Mouse (Mus musculus): ENCODE data around the gene Cisd2. TPM values are rescaled to one million over a fixed set of nuclear protein-coding genes. Genes with fewer than 3 reads are reported as not detected.
A peak's percentile ranks its signal among the peaks of the same experiment; 100 is the strongest.

Cisd2 gene
- polyA plus RNA-seq, 1 experiment, result not detected

DNA sequence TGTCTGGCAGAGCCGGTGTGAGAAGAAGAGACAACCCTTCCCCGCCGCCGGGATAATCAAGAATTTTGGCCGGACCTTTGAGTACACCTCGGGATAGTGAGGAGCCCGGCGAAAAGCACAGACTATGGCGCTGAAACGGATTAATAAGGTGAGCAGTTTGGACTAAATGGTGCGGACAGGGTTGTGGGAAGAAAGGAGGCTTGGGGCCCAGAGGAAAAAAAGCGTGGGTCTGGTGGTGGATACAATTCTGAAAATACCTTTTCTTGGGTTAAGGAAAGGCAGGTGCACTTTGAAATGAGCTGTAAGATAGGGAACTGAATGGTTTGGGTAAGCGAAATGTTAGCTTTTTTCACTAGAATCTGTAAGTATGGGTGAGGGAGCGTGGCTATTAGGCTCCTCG lies 15.9 kb upstream of the Cisd2 start:
- WGBS, result under 1% methylated on average over 15 of the region's 15 CpGs
- 0 out of 2 replicates have a peak overlapping the region, but pooled peaks have one; percentile 92 for H3K27ac ChIP-seq (ENCODE audit: insufficient read depth, low read depth, low read length)
- TF ChIP-seq CTCF (IDR thresholded peaks at IDR 0.05; ENCODE audit: insufficient read depth, low read depth, low read length) (no peak), POLR2A (IDR thresholded peaks at IDR 0.05; ENCODE audit: insufficient read depth, low read depth, low read length) (no peak)
- peak overlapping the region; percentile 88 for H3K4me3 ChIP-seq (ENCODE audit: insufficient read depth, low read depth, low read length)
- H3K4me1 ChIP-seq (ENCODE audit: control insufficient read depth, insufficient read depth, low read length), result no peaks in the 10 kb centered on the region

DNA sequence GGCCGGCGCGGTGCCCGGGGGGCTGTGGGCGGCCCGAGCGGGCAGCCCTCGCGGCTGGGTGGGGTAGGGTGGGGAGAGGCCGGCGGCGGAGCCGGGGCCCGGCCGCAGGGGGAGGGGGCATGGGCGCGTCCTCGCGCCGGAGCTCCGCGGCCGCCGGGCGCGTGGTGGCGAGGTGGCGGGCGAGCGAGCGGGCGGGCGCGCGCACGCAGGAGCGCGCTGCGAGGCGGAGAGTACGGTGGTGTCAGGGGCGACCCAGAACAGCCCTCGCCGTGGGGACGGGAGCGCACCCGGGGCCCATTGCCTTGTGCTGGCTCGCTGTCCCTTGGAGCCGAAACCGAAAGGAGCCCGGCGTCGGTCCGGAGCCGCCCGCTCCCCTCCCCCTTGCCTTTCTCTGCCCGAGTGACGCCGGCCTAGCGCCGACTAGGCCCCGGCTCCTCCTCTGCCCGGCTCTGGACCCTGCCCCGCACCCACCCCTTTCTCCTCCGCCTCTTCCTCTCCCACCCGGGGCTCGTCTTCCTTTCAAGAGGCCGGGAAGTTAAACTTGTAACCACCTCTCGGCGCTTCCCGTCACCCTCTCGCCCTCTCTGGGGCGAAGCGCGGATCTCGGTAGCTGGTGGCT lies 15.3 kb upstream of the Cisd2 start:
- WGBS, result under 1% methylated on average over 61 of the region's 76 CpGs
- Histone ChIP-seq H3K4me1 (ENCODE audit: control insufficient read depth, insufficient read depth, low read length) (no peaks in the 10 kb centered on the region), H3K4me3 (ENCODE audit: insufficient read depth, low read depth, low read length) (peak overlapping the region; percentile 88), H3K27ac (ENCODE audit: insufficient read depth, low read depth, low read length) (peak overlapping the region; percentile 92)
- TF ChIP-seq CTCF (IDR thresholded peaks at IDR 0.05; ENCODE audit: insufficient read depth, low read depth, low read length) (no peak), POLR2A (IDR thresholded peaks at IDR 0.05; ENCODE audit: insufficient read depth, low read depth, low read length) (no peak; the same call in 1 of the 2 replicates)

DNA sequence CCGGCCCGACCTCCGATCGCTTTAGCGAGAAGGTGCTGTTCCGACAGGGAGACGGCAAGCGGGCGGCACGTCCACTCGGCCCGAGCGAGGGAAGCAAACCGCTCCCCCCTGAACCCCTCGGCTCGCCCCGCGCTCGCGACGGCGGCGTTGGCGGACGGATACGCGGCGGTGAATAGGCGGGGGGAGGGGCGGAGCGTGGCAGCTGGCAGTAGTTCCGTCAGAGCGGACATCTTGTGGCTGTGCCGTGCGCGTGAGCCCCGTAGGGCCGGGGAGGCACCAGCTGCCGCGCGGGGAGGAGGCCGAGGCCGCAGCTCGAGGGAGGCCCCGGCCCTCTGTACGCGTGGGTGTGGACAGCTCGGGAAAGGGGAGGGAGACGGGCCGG lies 14.8 kb upstream of the Cisd2 start:
- TF ChIP-seq CTCF (IDR thresholded peaks at IDR 0.05; ENCODE audit: insufficient read depth, low read depth, low read length) (no peak), POLR2A (IDR thresholded peaks at IDR 0.05; ENCODE audit: insufficient read depth, low read depth, low read length) (peak; percentile 60)
- Histone ChIP-seq H3K27ac (ENCODE audit: insufficient read depth, low read depth, low read length) (peak overlapping the region; percentile 76), H3K4me3 (ENCODE audit: insufficient read depth, low read depth, low read length) (peak overlapping the region; percentile 88), H3K4me1 (ENCODE audit: control insufficient read depth, insufficient read depth, low read length) (no peaks in the 10 kb centered on the region)
- WGBS, result under 1% methylated on average over 50 of the region's 50 CpGs

DNA sequence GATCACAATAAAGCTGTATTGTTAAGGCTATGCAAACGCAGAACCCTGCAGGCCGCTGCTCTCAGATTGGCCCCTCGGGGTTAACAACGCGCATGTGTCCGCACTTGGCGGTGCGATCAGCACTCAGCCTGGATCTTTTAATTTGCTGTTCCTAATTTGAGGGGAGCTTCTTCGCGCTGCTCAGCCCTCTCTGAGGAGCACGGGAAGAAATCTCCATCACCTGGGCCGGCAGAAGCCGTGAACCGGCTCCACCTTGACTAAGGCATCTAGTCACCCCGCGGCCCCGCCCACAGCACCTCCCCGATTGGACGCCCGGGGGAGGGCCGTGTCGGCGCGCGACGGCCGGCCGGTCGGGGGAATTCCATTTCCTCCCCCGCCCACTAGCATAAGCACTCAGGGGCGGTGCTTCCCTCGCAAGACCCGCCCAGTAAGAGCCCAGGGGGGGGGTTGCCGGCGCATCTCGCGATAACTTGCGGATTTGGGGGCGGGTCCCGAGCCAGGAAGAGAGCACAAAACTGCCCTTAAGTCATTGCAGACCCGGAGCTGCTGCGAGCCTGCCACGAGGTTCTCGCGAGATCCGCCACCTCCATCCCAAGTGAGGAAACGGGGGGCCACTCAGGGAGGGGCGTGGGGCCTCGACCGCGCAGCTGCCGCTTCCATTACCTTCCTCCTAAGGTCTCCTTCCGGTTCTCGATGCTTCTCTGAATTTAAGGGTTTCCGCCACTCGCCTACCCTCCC lies 14.2 kb upstream of the Cisd2 start, which contains the start of gene Ube2d3:
Ube2d3 (plus strand) TSS at position 392 of the 738 bp plus-strand sequence.
- under 1% methylated on average over 56 of the region's 56 CpGs for WGBS
- peak within 1 kb of the TSS; percentile 93 for H3K27ac ChIP-seq (ENCODE audit: insufficient read depth, low read depth, low read length)

DNA sequence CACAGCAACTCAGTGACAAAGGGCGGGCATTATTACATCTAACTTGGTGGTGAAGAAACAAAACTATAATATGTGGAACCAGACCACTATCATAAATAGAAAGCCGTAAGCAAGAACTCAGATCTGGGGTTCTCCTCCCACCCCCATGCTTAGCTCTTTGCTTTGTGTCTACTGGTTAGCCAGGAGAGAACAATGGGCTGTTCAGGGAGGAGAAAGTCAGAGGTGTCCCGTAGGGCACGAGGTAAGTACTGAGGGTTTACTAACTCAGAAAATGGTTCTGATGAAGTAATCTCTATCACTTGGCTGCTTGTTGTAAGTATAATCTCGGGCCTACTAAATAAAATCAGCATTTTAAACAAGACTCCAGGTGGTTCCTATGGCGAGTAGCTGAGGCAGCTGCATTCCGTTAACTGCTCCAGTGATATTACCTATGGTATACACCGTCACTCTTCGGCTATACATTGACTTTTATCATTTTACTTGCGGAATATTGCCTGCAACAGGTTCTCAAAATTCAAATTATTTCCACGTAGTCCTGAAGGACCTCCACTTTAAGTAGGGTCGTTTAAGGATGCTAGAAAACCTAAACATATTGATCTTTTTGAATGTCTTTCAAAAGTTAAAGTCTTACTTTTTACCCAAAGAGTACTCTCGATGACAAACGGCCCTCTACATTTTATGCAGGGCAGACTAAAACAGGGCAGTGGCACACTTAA lies 13.3 kb upstream of the Cisd2 start:
- H3K4me3 ChIP-seq (ENCODE audit: insufficient read depth, low read depth, low read length), result no peak overlapping the region
- 33% methylated on average over 14 of the region's 14 CpGs for WGBS
- H3K4me1 ChIP-seq (ENCODE audit: control insufficient read depth, insufficient read depth, low read length), result no peaks in the 10 kb centered on the region
- H3K27ac ChIP-seq (ENCODE audit: insufficient read depth, low read depth, low read length), result peak overlapping the region; percentile 93
- TF ChIP-seq CTCF (IDR thresholded peaks at IDR 0.05; ENCODE audit: insufficient read depth, low read depth, low read length) (no peak), POLR2A (IDR thresholded peaks at IDR 0.05; ENCODE audit: insufficient read depth, low read depth, low read length) (no peak)

More for the DNA sequence above, 14.2 kb upstream of the Cisd2 start, which contains the start of gene Ube2d3:
- TF ChIP-seq POLR2A (IDR thresholded peaks at IDR 0.05; ENCODE audit: insufficient read depth, low read depth, low read length), result peak; percentile 74; the same call in 1 of the 2 replicates
- no peak for TF ChIP-seq CTCF (IDR thresholded peaks at IDR 0.05; ENCODE audit: insufficient read depth, low read depth, low read length)
- peak within 1 kb of the TSS; percentile 88 for H3K4me3 ChIP-seq (ENCODE audit: insufficient read depth, low read depth, low read length)
- H3K4me1 ChIP-seq (ENCODE audit: control insufficient read depth, insufficient read depth, low read length), result no peaks in the 10 kb centered on the region

DNA sequence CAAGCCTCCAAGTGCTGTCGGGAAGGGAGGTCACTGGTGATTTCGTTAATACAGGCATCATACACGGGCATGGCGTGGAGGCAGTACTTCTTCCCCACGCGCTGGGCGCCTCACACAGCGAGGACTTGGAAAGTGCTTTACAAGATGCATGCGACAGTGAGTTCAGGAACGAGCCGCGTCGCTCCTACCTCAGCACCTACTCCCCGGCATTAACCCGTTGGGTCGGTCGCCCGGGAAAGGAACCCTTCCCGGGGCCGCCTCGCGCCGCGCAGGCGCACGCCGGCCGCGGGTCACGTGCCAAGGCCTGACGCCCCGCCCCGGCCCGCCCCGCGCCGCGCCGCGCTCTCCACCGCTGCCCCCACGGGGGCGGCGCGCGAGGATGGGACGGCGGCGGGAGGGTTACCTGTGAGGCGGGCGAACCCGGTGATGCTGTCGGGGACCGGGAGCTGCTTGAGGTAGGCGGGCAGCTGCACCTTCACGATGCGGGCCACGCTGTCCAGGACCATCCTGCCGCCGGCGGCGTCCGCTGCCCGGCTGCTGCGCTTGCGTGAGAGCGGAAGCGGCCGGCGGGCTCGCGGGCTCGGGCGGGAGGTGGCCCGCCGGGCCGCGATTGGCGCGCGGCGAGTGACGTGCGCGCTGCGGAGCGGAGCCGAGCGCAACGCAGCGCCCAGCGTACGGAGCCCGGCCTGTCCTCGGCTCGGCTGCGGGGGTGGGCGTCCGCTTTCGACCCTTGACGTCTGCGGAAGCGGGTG lies 693 bp downstream of the Cisd2 start:
- WGBS, result under 1% methylated on average over 101 of the region's 103 CpGs
- peak; percentile 96 for TF ChIP-seq POLR2A (IDR thresholded peaks at IDR 0.05; ENCODE audit: insufficient read depth, low read depth, low read length)
- no peak for TF ChIP-seq CTCF (IDR thresholded peaks at IDR 0.05; ENCODE audit: insufficient read depth, low read depth, low read length)
- Histone ChIP-seq H3K4me1 (ENCODE audit: control insufficient read depth, insufficient read depth, low read length) (no peaks in the 10 kb centered on the region), H3K4me3 (ENCODE audit: insufficient read depth, low read depth, low read length) (peak overlapping the region; percentile 97), H3K27ac (ENCODE audit: insufficient read depth, low read depth, low read length) (peak overlapping the region; percentile 98)

DNA sequence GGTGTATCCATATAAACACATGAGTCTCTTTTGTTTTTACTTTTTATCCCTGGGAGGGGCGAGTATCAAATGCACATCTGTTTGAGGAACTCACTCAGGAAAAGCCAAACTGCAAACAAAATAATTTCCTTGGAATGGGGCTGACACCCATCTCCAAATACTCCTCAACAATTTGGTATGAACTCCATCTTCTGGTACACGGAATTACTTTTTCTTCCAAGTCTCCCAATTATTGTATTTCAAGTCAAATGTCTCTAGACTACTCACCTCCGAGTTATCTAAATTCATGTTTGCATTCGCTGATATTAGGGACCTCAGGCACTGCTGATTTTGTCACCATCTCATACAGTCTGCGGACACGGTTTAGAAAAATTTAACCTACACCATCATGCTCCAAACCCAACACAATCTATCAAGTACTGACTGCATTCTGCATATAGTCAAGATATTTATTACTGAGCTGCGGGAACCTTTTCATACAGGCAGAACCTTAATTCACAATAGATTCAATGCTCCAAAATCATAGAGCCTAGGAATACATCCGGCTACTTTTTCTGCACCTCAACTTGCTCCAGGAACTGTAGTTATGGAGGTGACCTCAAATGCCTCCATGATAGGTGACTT lies 1.4 kb downstream of the Cisd2 start:
- peak overlapping the region; percentile 96 for H3K27ac ChIP-seq (ENCODE audit: insufficient read depth, low read depth, low read length)
- peak overlapping the region; percentile 97 for H3K4me3 ChIP-seq (ENCODE audit: insufficient read depth, low read depth, low read length)
- H3K4me1 ChIP-seq (ENCODE audit: control insufficient read depth, insufficient read depth, low read length), result no peaks in the 10 kb centered on the region
- 15% methylated on average over 8 of the region's 8 CpGs for WGBS
- TF ChIP-seq CTCF (IDR thresholded peaks at IDR 0.05; ENCODE audit: insufficient read depth, low read depth, low read length), result no peak
- no peak for TF ChIP-seq POLR2A (IDR thresholded peaks at IDR 0.05; ENCODE audit: insufficient read depth, low read depth, low read length)

DNA sequence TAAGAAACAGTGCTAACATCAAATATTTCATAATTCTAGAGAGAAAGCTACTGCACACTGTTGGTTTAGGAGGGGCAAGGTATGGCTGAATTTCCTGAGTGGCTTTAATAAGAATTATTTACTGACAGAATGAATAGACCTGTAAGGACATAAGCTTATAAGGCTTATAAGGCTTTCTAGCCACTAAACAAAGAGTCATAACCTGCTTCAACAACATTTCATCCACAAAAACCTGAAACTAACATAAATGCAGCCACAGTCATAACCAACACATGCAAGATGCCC lies 2.5 kb downstream of the Cisd2 start:
- H3K4me3 ChIP-seq (ENCODE audit: insufficient read depth, low read depth, low read length), result no peak overlapping the region
- H3K4me1 ChIP-seq (ENCODE audit: control insufficient read depth, insufficient read depth, low read length), result no peaks in the 10 kb centered on the region
- TF ChIP-seq CTCF (IDR thresholded peaks at IDR 0.05; ENCODE audit: insufficient read depth, low read depth, low read length) (no peak), POLR2A (IDR thresholded peaks at IDR 0.05; ENCODE audit: insufficient read depth, low read depth, low read length) (no peak)
- no peak overlapping the region for H3K27ac ChIP-seq (ENCODE audit: insufficient read depth, low read depth, low read length)
